42 mouse cellular contexts compared by ENCODE assay signal in the genomic region with DNA sequence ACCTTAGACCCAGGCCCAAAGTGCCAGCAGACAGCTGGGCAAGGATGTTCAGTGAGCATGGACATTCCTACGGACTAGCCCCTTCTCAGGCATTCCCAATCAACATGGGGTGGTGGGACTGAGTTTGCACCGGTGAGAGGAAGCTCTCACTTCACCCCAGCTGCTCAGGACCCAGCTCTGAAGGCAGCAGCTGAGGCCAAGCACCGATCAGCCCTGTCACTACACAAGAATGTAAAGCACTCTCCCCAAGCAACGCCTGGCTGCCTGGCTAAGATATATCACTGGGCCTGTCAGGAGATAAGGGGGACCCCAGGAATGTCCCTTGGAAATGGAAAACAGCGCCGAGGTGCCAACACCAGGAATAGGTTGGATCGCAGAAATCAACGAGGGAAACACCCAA. TPM values are rescaled to one million over a fixed set of nuclear protein-coding genes. Genes with fewer than 3 reads are reported as not detected.
DNase-seq lines count a peak whose midpoint lies in the region; ATAC-seq and TF ChIP-seq lines count a peak whose summit lies in the region.
"Had no signal": no experiment of that assay in that cellular context is flagged by ENCODE, and none has a peak within 500 bp of the region (broad histone marks: within the 10 kb centered on the region; RNA-seq: fewer than 3 reads in every experiment).

No protein-coding gene starts in this region.

- no peaks in the 10 kb centered on the region for H3K79me2 ChIP-seq in heart, adult 2 months (replicated peaks; ENCODE audit: control insufficient read depth, insufficient read depth, low read length)

- no peak for TF ChIP-seq EP300 in heart, adult 2 months (IDR thresholded peaks at IDR 0.05; ENCODE audit: insufficient read depth, low read depth, low read length)

- WGBS in heart, embryonic 14.5 days = 8% methylated on average over 8 of the region's 8 CpGs
- WGBS in heart, adult 2 months = 20% methylated on average over 8 of the region's 8 CpGs
- WGBS in intestine, embryonic 15.5 days = 46% methylated on average over 8 of the region's 8 CpGs

- no peak overlapping the region for H3K4me3 ChIP-seq in heart, embryonic 14.5 days (ENCODE audit: control insufficient read depth in 1 of 2, insufficient read depth in 1 of 2, low read depth in 1 of 2, low read length in 2 of 2)
- no peak overlapping the region for H3K4me3 ChIP-seq in heart, adult 2 months
- H3K4me3 ChIP-seq in embryonic fibroblast, embryonic 13.5 days (ENCODE audit: insufficient read depth, low read length) = no peak overlapping the region
- H3K4me3 ChIP-seq in intestine, embryonic 15.5 days (replicated peaks) = no peak overlapping the region
- H3K4me3 ChIP-seq: embryonic facial prominence, embryonic 12.5 days; forebrain, embryonic 10.5 days; forebrain, embryonic 15.5 days; hindbrain, embryonic 15.5 days; kidney, embryonic 15.5 days; left cerebral cortex, adult 2 months; limb, embryonic 13.5 days; liver, embryonic 12.5 days; midbrain, embryonic 12.5 days; neural tube, embryonic 13.5 days had no signal

- peak overlapping the region; percentile 37 for H3K4me2 ChIP-seq in heart, embryonic 14.5 days (ENCODE audit: low read length)
- no peak overlapping the region for H3K4me2 ChIP-seq in intestine, embryonic 15.5 days (replicated peaks)
- H3K4me2 ChIP-seq: embryonic facial prominence, embryonic 12.5 days; forebrain, embryonic 15.5 days; hindbrain, embryonic 15.5 days; kidney, embryonic 15.5 days; limb, embryonic 13.5 days; liver, embryonic 12.5 days; midbrain, embryonic 12.5 days; neural tube, embryonic 13.5 days had no signal

- H3K27ac ChIP-seq in heart, embryonic 14.5 days (replicated peaks in 1 of 2; ENCODE audit: control insufficient read depth in 1 of 2, insufficient read depth in 1 of 2, low read depth in 2 of 2, low read length in 2 of 2) = peak overlapping the region; percentile 73 to 79
- H3K27ac ChIP-seq in heart, adult 2 months = no peak overlapping the region
- peak overlapping the region; percentile 7 for H3K27ac ChIP-seq in embryonic fibroblast, embryonic 13.5 days (ENCODE audit: insufficient read depth, low read length)
- no peak overlapping the region for H3K27ac ChIP-seq in intestine, embryonic 15.5 days
- H3K27ac ChIP-seq: embryonic facial prominence, embryonic 12.5 days; forebrain, embryonic 10.5 days; forebrain, embryonic 15.5 days; hindbrain, embryonic 15.5 days; kidney, embryonic 15.5 days; left cerebral cortex, adult 2 months; limb, embryonic 13.5 days; liver, embryonic 12.5 days; midbrain, embryonic 12.5 days; neural tube, embryonic 13.5 days; stomach, postnatal 0 days had no signal

- intact Hi-C loops in heart, adult 2 months (cut with DNase I) = loop anchor here (10.0 kb wide), 1 partner anchor 386 kb away; a partner anchor contains a TSS

- ATAC-seq in heart, embryonic 14.5 days (ENCODE audit: insufficient number of reproducible peaks, insufficient read depth, low FRiP score, low read depth) = no peak
- no peak for ATAC-seq in cerebellum, adult (ENCODE audit: insufficient number of reproducible peaks, low FRiP score, low TSS enrichment)
- ATAC-seq in intestine, embryonic 15.5 days = no peak
- ATAC-seq: activated CD4-positive, CD25-positive, alpha-beta regulatory T cell, adult 4 months; forebrain, embryonic 15.5 days; inflammation-experienced regulatory T-cells, adult 6 months; liver, embryonic 12.5 days; liver, postnatal 0 days had no signal

- peaks cover 66% of the 10 kb centered on the region for H3K36me3 ChIP-seq in heart, embryonic 14.5 days (ENCODE audit: control insufficient read depth, insufficient read depth, low read length)
- no peaks in the 10 kb centered on the region for H3K36me3 ChIP-seq in heart, adult 2 months (ENCODE audit: control insufficient read depth, insufficient read depth, low read length)
- peaks cover 34% of the 10 kb centered on the region for H3K36me3 ChIP-seq in intestine, embryonic 15.5 days

- H3K9me3 ChIP-seq in heart, embryonic 14.5 days (ENCODE audit: control insufficient read depth, low read length) = no peaks in the 10 kb centered on the region
- no peaks in the 10 kb centered on the region for H3K9me3 ChIP-seq in intestine, embryonic 15.5 days
- H3K9me3 ChIP-seq: embryonic facial prominence, embryonic 12.5 days; forebrain, embryonic 10.5 days; forebrain, embryonic 15.5 days; hindbrain, embryonic 15.5 days; kidney, embryonic 15.5 days; limb, embryonic 13.5 days; liver, embryonic 12.5 days; midbrain, embryonic 12.5 days; neural tube, embryonic 13.5 days had no signal

- no peaks in the 10 kb centered on the region for H3K27me3 ChIP-seq in heart, embryonic 14.5 days (ENCODE audit: control insufficient read depth, insufficient read depth, low read length)
- no peaks in the 10 kb centered on the region for H3K27me3 ChIP-seq in heart, adult 2 months (ENCODE audit: control insufficient read depth, insufficient read depth, low read length)
- no peaks in the 10 kb centered on the region for H3K27me3 ChIP-seq in intestine, embryonic 15.5 days (replicated peaks)
- H3K27me3 ChIP-seq: embryonic facial prominence, embryonic 12.5 days; forebrain, embryonic 15.5 days; hindbrain, embryonic 15.5 days; kidney, embryonic 15.5 days; limb, embryonic 13.5 days; liver, embryonic 12.5 days; midbrain, embryonic 12.5 days; neural tube, embryonic 13.5 days had no signal

- DNase-seq in adrenal gland, postnatal 14 days = peak; percentile 29
- DNase-seq in adrenal gland, adult 8-10 months = no peak
- no peak for DNase-seq in heart, adult 2 months
- DNase-seq in 3T3-L1 (ENCODE audit: low read depth, low spot score) = peak; percentile 56
- DNase-seq: adrenal gland, adult 2 months; cerebellum, adult 11 months; cerebellum, postnatal 36 days; embryo, embryonic 11 days; gastrocnemius, postnatal 25 days; kidney, adult 18-20 months; kidney, postnatal 25 days; liver, postnatal 0 days; lung, postnatal 36 days; right cerebral cortex, postnatal 4 days; thymus, adult 18-20 months; thymus, postnatal 25 days had no signal

- no peak for TF ChIP-seq POLR2A in heart, adult 2 months (IDR thresholded peaks at IDR 0.05; ENCODE audit: insufficient read depth, low read depth, low read length)
- TF ChIP-seq POLR2A in embryonic fibroblast, embryonic 13.5 days (IDR thresholded peaks at IDR 0.05; ENCODE audit: low read depth, low read length) = no peak

- TF ChIP-seq CTCF in heart, adult 2 months (IDR thresholded peaks at IDR 0.05) = no peak
- no peak for TF ChIP-seq CTCF in embryonic fibroblast, embryonic 13.5 days (IDR thresholded peaks at IDR 0.05; ENCODE audit: borderline replicate concordance, insufficient read depth, low read length)

- H3K4me1 ChIP-seq in heart, embryonic 14.5 days (ENCODE audit: control insufficient read depth in 2 of 2, insufficient read depth in 2 of 2, low read length in 2 of 2) = peaks cover 26 to 29% of the 10 kb centered on the region in 2 experiments
- H3K4me1 ChIP-seq in heart, adult 2 months (ENCODE audit: control insufficient read depth, insufficient read depth, low read length) = peaks cover 4% of the 10 kb centered on the region; the same call in 1 of the 2 replicates
- H3K4me1 ChIP-seq in embryonic fibroblast, embryonic 13.5 days (ENCODE audit: control insufficient read depth, insufficient read depth, low read length) = peaks cover 11% of the 10 kb centered on the region
- H3K4me1 ChIP-seq in intestine, embryonic 15.5 days (replicated peaks) = peaks cover 5% of the 10 kb centered on the region

- H3K9ac ChIP-seq in heart, embryonic 14.5 days (ENCODE audit: low read length) = peak overlapping the region; percentile 67
- H3K9ac ChIP-seq in heart, adult 2 months (ENCODE audit: low read depth, low read length) = no peak overlapping the region
- no peak overlapping the region for H3K9ac ChIP-seq in intestine, embryonic 15.5 days
- H3K9ac ChIP-seq: embryonic facial prominence, embryonic 12.5 days; forebrain, embryonic 15.5 days; hindbrain, embryonic 15.5 days; kidney, embryonic 15.5 days; limb, embryonic 13.5 days; liver, embryonic 12.5 days; liver, postnatal 0 days; midbrain, embryonic 12.5 days; neural tube, embryonic 13.5 days had no signal

RNA-seq across cellular contexts. Expression of a gene that starts 1.4 kb away (rescaled TPM):
- 1.1 TPM in 1 of 2 replicates, not detected in the other for total RNA-seq in adrenal gland, postnatal 14 days (2021)
- total RNA-seq in adrenal gland, adult 8-10 months (2022) = 1 to 10 TPM in 2 of 4 experiments, not detected in 2; 2.1 to 2.8 TPM
- not detected in 2 replicates for polyA plus RNA-seq in heart, embryonic 14.5 days (2014; fragmentation: Nextera tagmentation; extraction: Ambion mirVana)
- not detected for total RNA-seq in heart, adult 2 months (2021)
- polyA plus RNA-seq in heart, adult 2 months (2012; rRNA removed) = not detected in 2 replicates
- not detected in 2 replicates for polyA plus RNA-seq in embryonic fibroblast, embryonic 13.5 days (2011; ENCODE audit: insufficient read length, low read depth, missing spikeins)
- 0.45 TPM in 1 of 2 replicates, not detected in the other for polyA plus RNA-seq in intestine, embryonic 15.5 days (2015; fragmentation: Nextera tagmentation; extraction: Ambion mirVana)
- total RNA-seq: adrenal gland, adult 2 months; gastrocnemius, adult 18-20 months; gastrocnemius, postnatal 25 days; hematopoietic stem cell, adult 5-6 weeks; layer of hippocampus, adult 18-20 months; layer of hippocampus, postnatal 14 days; left cerebral cortex, adult 2 months; left cerebral cortex, postnatal 25 days; megakaryocyte, adult 5-6 weeks; midbrain, postnatal 0 days had no signal
- polyA plus RNA-seq: activated CD4-positive, CD25-positive, alpha-beta regulatory T cell, adult 4 months; embryonic facial prominence, embryonic 12.5 days; limb, embryonic 13.5 days; liver, postnatal 0 days; lung, embryonic 16.5 days; spleen, adult 2 months; stomach, postnatal 0 days had no signal

RNA-seq across cellular contexts. Expression of a gene that starts 4.1 kb away (rescaled TPM):
- 65.6 and 67.0 TPM in 2 replicates for total RNA-seq in adrenal gland, postnatal 14 days (2021)
- 10 to 100 TPM; 69.8 to 87.3 (median 77.2) TPM for total RNA-seq in adrenal gland, adult 8-10 months (2022)
- 54.9 and 55.7 TPM in 2 replicates for polyA plus RNA-seq in heart, embryonic 14.5 days (2014; fragmentation: Nextera tagmentation; extraction: Ambion mirVana)
- 10 to 100 TPM; 65.3 to 72.8 TPM for total RNA-seq in heart, adult 2 months (2021)
- 74.5 and 90.8 TPM in 2 replicates for polyA plus RNA-seq in heart, adult 2 months (2012; rRNA removed)
- 8.2 and 8.6 TPM in 2 replicates for polyA plus RNA-seq in embryonic fibroblast, embryonic 13.5 days (2011; ENCODE audit: insufficient read length, low read depth, missing spikeins)
- 41.1 and 42.4 TPM in 2 replicates for polyA plus RNA-seq in intestine, embryonic 15.5 days (2015; fragmentation: Nextera tagmentation; extraction: Ambion mirVana)

RNA-seq across cellular contexts. Expression of a gene that starts 9.9 kb away (rescaled TPM):
- total RNA-seq in adrenal gland, postnatal 14 days (2021) = 53.7 and 63.7 TPM in 2 replicates
- total RNA-seq in adrenal gland, adult 8-10 months (2022) = 10 to 100 TPM; 45.6 to 68.2 (median 54.2) TPM
- 29.2 and 31.0 TPM in 2 replicates for polyA plus RNA-seq in heart, embryonic 14.5 days (2014; fragmentation: Nextera tagmentation; extraction: Ambion mirVana)
- 10 to 100 TPM; 20.7 TPM for total RNA-seq in heart, adult 2 months (2021)
- polyA plus RNA-seq in heart, adult 2 months (2012; rRNA removed) = 12.3 and 14.3 TPM in 2 replicates
- 49.7 and 62.1 TPM in 2 replicates for polyA plus RNA-seq in embryonic fibroblast, embryonic 13.5 days (2011; ENCODE audit: insufficient read length, low read depth, missing spikeins)
- polyA plus RNA-seq in intestine, embryonic 15.5 days (2015; fragmentation: Nextera tagmentation; extraction: Ambion mirVana) = 60.0 and 61.8 TPM in 2 replicates

RNA-seq across cellular contexts. Expression of a gene that starts 10.0 kb away (rescaled TPM):
- not detected in 2 replicates for total RNA-seq in adrenal gland, postnatal 14 days (2021)
- under 1 TPM; 0.29 to 0.80 (median 0.45) TPM for total RNA-seq in adrenal gland, adult 8-10 months (2022)
- polyA plus RNA-seq in heart, embryonic 14.5 days (2014; fragmentation: Nextera tagmentation; extraction: Ambion mirVana) = 0.34 TPM in 1 of 2 replicates, not detected in the other
- total RNA-seq in heart, adult 2 months (2021) = under 1 TPM in 1 of 2 experiments, not detected in 1; 0.18 TPM
- not detected in 2 replicates for polyA plus RNA-seq in heart, adult 2 months (2012; rRNA removed)
- not detected in 2 replicates for polyA plus RNA-seq in embryonic fibroblast, embryonic 13.5 days (2011; ENCODE audit: insufficient read length, low read depth, missing spikeins)
- 0.24 and 0.42 TPM in 2 replicates for polyA plus RNA-seq in intestine, embryonic 15.5 days (2015; fragmentation: Nextera tagmentation; extraction: Ambion mirVana)
- total RNA-seq: adrenal gland, adult 2 months; gastrocnemius, adult 18-20 months; gastrocnemius, postnatal 25 days; hematopoietic stem cell, adult 5-6 weeks; megakaryocyte, adult 5-6 weeks had no signal
- polyA plus RNA-seq: adrenal gland, adult 2 months had no signal

RNA-seq across cellular contexts. Expression of a gene that starts 11.1 kb away (rescaled TPM):
- 106 and 107 TPM in 2 replicates for total RNA-seq in adrenal gland, postnatal 14 days (2021)
- total RNA-seq in adrenal gland, adult 8-10 months (2022) = 100 to 1,000 TPM; 112 to 127 (median 116) TPM
- 120 and 128 TPM in 2 replicates for polyA plus RNA-seq in heart, embryonic 14.5 days (2014; fragmentation: Nextera tagmentation; extraction: Ambion mirVana)
- 10 to 100 TPM; 72.1 to 84.9 TPM for total RNA-seq in heart, adult 2 months (2021)
- polyA plus RNA-seq in heart, adult 2 months (2012; rRNA removed) = 150 and 155 TPM in 2 replicates
- 46.5 and 49.5 TPM in 2 replicates for polyA plus RNA-seq in embryonic fibroblast, embryonic 13.5 days (2011; ENCODE audit: insufficient read length, low read depth, missing spikeins)
- polyA plus RNA-seq in intestine, embryonic 15.5 days (2015; fragmentation: Nextera tagmentation; extraction: Ambion mirVana) = 149 and 166 TPM in 2 replicates

Comparison
In these comparisons a context has a peak if more than half of its experiments do, and no peak if none do; other contexts are left out.
1. DNase-seq: peak in adrenal gland, postnatal 14 days (single experiment) and 3T3-L1 (single experiment); none in adrenal gland, adult 8-10 months (single experiment) and heart, adult 2 months (0 of 2).
2. H3K27ac ChIP-seq: peak in heart, embryonic 14.5 days (2 of 2) and embryonic fibroblast, embryonic 13.5 days (single experiment); none in heart, adult 2 months (single experiment) and intestine, embryonic 15.5 days (single experiment).